ENCODE assay signal across 19 mouse cellular contexts in the genomic region with DNA sequence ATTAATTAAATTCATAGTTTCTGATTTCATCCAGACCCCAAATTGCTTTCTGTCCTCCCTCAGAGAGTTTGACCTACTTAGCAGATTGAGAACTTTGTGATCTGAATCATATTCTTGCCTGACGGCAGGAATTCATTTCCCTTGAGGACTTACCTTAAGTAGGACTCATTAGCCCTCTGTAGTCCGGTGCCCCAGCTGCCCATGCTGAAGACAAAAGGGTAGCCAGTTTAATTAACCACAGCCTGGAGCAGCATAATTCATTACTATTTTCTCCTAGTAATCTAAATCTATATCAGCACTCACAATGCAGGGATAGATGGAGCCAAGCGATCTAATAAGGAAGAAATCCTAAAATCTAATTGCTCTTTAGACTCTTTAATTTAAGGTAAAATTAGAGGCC.
A peak's percentile ranks its signal among the peaks of the same experiment; 100 is the strongest.
DNase-seq lines count a peak whose midpoint lies in the region; ATAC-seq and TF ChIP-seq lines count a peak whose summit lies in the region.
"Had no signal": no experiment of that assay in that cellular context is flagged by ENCODE, and none has a peak within 500 bp of the region (broad histone marks: within the 10 kb centered on the region; RNA-seq: fewer than 3 reads in every experiment).

No protein-coding gene starts in this region.

- H3K9ac ChIP-seq in hindbrain, embryonic 12.5 days: no peak overlapping the region
- no peak overlapping the region for H3K9ac ChIP-seq in midbrain, postnatal 0 days (replicated peaks; ENCODE audit: low read length, poor library complexity, severe bottlenecking)
- H3K9ac ChIP-seq: embryonic facial prominence, embryonic 13.5 days; kidney, embryonic 15.5 days; liver, postnatal 0 days had no signal

- no peak for TF ChIP-seq POLR2A in brain, embryonic 14.5 days (IDR thresholded peaks at IDR 0.05; ENCODE audit: borderline replicate concordance, extremely low read depth, insufficient read depth, insufficient read length, poor library complexity, severe bottlenecking)

- no peaks in the 10 kb centered on the region for H3K36me3 ChIP-seq in hindbrain, embryonic 12.5 days
- no peaks in the 10 kb centered on the region for H3K36me3 ChIP-seq in hindbrain, embryonic 10.5 days
- no peaks in the 10 kb centered on the region for H3K36me3 ChIP-seq in midbrain, postnatal 0 days (ENCODE audit: insufficient read depth, low read length)
- H3K36me3 ChIP-seq: embryonic facial prominence, embryonic 13.5 days; kidney, embryonic 15.5 days had no signal

- peak; percentile 26 for DNase-seq in cerebellum, adult 11-12 months
- no peak for DNase-seq in cerebellum, postnatal 4 days (ENCODE audit: low spot score in 2 of 2)
- DNase-seq in hindbrain, embryonic 10.5 days (ENCODE audit: low spot score): no peak
- peak; percentile 73 for DNase-seq in brain, embryonic 14.5 days (ENCODE audit: low read depth)
- DNase-seq in midbrain, postnatal 0 days (ENCODE audit: low spot score): peak; percentile 45
- DNase-seq in thymus, postnatal 25 days: no peak
- DNase-seq: adrenal gland, adult 2 months; liver; liver, postnatal 0 days; lung, postnatal 14 days; right cerebral cortex, postnatal 4 days; thymus, postnatal 14 days had no signal

- ATAC-seq in hindbrain, embryonic 12.5 days (ENCODE audit: low FRiP score): peak; percentile 78
- no peak for ATAC-seq in midbrain, postnatal 0 days (ENCODE audit: low FRiP score)
- ATAC-seq: intestine, embryonic 16.5 days; liver, postnatal 0 days had no signal

- H3K9me3 ChIP-seq in hindbrain, embryonic 12.5 days (replicated peaks): no peaks in the 10 kb centered on the region
- no peaks in the 10 kb centered on the region for H3K9me3 ChIP-seq in hindbrain, embryonic 10.5 days
- no peaks in the 10 kb centered on the region for H3K9me3 ChIP-seq in midbrain, postnatal 0 days (ENCODE audit: low read length)
- H3K9me3 ChIP-seq: embryonic facial prominence, embryonic 13.5 days; kidney, embryonic 15.5 days; megakaryocyte, embryonic 14.5 days had no signal

- no peak overlapping the region for H3K4me2 ChIP-seq in hindbrain, embryonic 12.5 days (replicated peaks)
- H3K4me2 ChIP-seq in midbrain, postnatal 0 days (ENCODE audit: low read depth, low read length, poor library complexity, severe bottlenecking): no peak overlapping the region
- H3K4me2 ChIP-seq: embryonic facial prominence, embryonic 13.5 days; heart, embryonic 11.5 days; kidney, embryonic 15.5 days had no signal

- H3K27me3 ChIP-seq in hindbrain, embryonic 12.5 days: no peaks in the 10 kb centered on the region
- no peaks in the 10 kb centered on the region for H3K27me3 ChIP-seq in hindbrain, embryonic 10.5 days (ENCODE audit: insufficient read depth, poor library complexity, severe bottlenecking)
- H3K27me3 ChIP-seq in midbrain, postnatal 0 days (ENCODE audit: insufficient read depth, low read length): no peaks in the 10 kb centered on the region
- H3K27me3 ChIP-seq: CH12.LX; embryonic facial prominence, embryonic 13.5 days; kidney, embryonic 15.5 days; megakaryocyte, embryonic 14.5 days had no signal

- no peaks in the 10 kb centered on the region for H3K4me1 ChIP-seq in hindbrain, embryonic 12.5 days
- no peaks in the 10 kb centered on the region for H3K4me1 ChIP-seq in hindbrain, embryonic 10.5 days (replicated peaks)
- no peaks in the 10 kb centered on the region for H3K4me1 ChIP-seq in midbrain, postnatal 0 days (ENCODE audit: insufficient read depth, low read length)
- H3K4me1 ChIP-seq: embryonic facial prominence, embryonic 13.5 days; kidney, embryonic 15.5 days; megakaryocyte, embryonic 14.5 days had no signal

- no peak overlapping the region for H3K4me3 ChIP-seq in hindbrain, embryonic 12.5 days
- no peak overlapping the region for H3K4me3 ChIP-seq in hindbrain, embryonic 10.5 days
- no peak overlapping the region for H3K4me3 ChIP-seq in midbrain, postnatal 0 days (ENCODE audit: low read depth, low read length)
- H3K4me3 ChIP-seq: embryonic facial prominence, embryonic 13.5 days; kidney, embryonic 15.5 days; megakaryocyte, embryonic 14.5 days had no signal

- whole genome bisulfite sequencing in hindbrain, embryonic 12.5 days: 40% methylated on average over 3 of the region's 3 CpGs
- 67% methylated on average over 3 of the region's 3 CpGs for WGBS in hindbrain, embryonic 10.5 days
- WGBS in midbrain, postnatal 0 days: 47% methylated on average over 3 of the region's 3 CpGs

- no peak for TF ChIP-seq CTCF in brain, embryonic 14.5 days (IDR thresholded peaks at IDR 0.05; ENCODE audit: borderline replicate concordance, extremely low read depth, insufficient read depth, insufficient read length)
- TF ChIP-seq CTCF in midbrain, postnatal 0 days (IDR thresholded peaks at IDR 0.05): no peak

- H3K27ac ChIP-seq in hindbrain, embryonic 12.5 days: no peak overlapping the region
- no peak overlapping the region for H3K27ac ChIP-seq in hindbrain, embryonic 10.5 days
- no peak overlapping the region for H3K27ac ChIP-seq in midbrain, postnatal 0 days (ENCODE audit: low read depth, low read length)
- H3K27ac ChIP-seq: embryonic facial prominence, embryonic 13.5 days; kidney, embryonic 15.5 days had no signal

Comparison
In these comparisons a context has a peak if more than half of its experiments do, and no peak if none do; other contexts are left out.
1. DNase-seq: peak in cerebellum, adult 11-12 months (single experiment), brain, embryonic 14.5 days (single experiment) and midbrain, postnatal 0 days (single experiment); none in cerebellum, postnatal 4 days (0 of 2), hindbrain, embryonic 10.5 days (single experiment) and thymus, postnatal 25 days (single experiment).